Mouse (Mus musculus): ENCODE results near the gene Mark2.
"Not testable (repeated sequence)": the region's sequence is repeated elsewhere in the genome, so short reads cannot be mapped to it uniquely, and the experiment has no call there.

Mark2 gene

GRCm38 (mm10) chr19:7341512-7342397 lies at the start of gene Mark2:
Gene Mark2 (minus strand): TSS chr19:7341860.
- DNase-seq (ENCODE audit: low spot score in 2 of 2): peak; percentile 98 to 99

GRCm38 (mm10) chr19:7388488-7388887 lies 46.8 kb upstream of the Mark2 start:
- no peak for DNase-seq (ENCODE audit: low spot score in 2 of 2)

DNA sequence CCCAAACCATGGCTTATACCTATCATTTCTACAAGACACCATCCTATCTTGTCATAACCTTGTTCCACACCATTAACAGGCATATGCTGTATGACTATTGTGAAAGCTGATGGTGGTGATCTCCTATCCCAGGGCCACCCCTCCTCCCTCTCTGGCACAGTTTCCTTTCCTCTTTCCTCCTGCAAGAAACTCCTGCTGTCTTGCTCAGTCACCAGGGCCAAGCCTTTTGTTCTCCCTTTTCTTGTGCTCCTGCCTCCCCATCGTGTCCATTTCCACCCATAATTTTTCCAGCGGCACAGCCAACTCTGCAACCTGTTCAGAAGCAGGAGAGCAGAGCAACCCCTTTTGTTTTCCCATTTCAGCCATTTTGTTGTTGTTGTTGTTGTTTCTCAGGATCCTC lies 44.4 kb upstream of the Mark2 start:
- DNase-seq (ENCODE audit: low spot score in 2 of 2): no peak

DNA sequence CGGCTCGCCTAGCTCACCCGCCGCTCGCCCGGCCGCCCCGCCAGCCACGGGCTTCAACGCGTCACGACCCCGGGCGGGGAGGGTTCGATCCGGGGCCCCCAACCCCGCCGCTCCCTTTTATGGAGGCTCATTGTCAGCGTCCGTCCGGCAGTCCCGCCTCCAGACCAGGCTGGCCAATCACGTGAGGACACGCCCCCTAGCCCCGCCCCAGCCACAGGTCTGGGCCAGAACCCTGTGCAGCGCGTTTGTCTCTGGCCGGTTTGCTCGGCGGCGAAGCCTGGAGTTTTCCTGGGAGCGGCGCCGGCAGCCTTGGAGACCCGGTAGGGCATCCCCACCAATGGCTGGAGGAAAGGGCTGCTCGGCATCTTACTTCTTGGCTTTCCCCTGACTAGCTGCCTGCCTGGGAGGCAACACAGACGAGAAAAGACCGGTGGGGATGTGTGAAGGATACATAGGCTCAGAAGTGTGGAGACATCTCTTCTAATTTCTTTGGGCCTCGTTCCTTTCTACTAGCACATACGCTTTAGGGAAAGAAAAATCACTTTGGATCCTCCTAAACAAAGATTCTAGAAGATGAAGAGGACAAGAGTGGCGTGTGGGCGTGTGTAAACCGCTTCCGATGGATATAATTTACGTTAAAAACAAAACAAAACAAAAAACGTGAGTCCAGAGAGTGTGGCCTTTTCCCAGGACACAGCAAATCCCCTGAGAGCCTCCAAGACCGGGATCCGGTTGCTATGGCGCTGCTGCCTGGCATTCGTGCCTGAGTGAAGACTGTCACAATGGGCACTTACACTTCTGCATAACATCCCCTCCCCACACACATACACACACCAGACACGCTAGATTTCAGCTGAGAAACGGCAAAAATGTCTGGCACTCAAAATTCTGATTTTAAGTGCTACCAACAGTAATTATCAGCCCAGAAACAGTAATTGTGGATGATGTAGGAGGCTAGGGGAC lies 41.5 kb upstream of the Mark2 start, which contains the start of gene Spindoc:
Spindoc (minus strand) TSS at position 92 of the 963 bp plus-strand sequence.
- peak; percentile 96 to 98 for DNase-seq (ENCODE audit: low spot score in 2 of 2)

DNA sequence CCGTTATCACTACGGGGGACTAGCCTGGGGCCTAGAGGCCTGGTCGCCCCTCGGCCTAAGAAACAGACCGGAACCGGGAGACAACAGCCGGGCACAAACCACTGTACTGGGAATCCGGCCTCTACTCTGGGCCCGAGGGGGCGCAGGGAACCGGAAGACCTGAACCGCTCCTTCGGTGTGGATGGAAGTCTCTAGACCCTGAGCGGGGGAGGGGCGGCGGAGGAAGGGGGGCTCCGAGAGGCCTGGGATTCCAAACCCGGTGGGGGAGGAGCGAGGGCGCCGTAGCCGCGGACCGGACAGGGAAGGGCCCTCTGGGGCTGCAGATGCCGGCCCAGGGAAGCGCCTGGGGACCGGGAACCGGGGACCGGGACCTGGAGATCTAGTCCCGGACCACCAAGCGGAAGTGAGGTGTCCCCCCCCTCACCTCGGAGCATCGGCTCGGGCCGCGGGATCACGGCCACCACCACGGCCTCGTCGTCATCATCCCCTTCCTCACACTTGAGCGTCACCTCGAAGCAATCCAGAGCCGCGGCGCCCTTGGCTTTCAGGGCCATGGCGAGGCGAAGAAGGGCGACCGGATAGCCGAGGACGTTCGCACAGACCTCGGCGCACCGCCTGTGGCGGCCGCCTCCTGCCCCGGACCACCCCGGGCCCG lies 40.7 kb upstream of the Mark2 start:
- DNase-seq (ENCODE audit: low spot score in 2 of 2): peak; percentile 40 to 57

DNA sequence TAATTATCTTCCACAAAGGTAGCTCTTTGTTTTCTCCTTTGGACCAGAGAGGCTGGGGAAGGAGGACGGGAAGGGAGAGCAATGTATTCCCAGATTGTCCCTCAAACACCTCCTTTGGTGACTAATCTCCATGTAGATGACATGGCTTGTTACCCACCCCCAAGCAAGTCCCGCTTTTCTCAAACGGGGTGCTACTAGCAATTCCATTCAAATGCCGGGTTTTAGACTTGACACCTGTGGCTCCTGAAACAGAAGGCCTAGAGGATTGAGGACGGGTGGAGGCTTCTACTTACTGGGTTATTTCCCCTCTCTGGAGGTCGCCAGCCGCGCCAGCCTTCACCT lies 40.2 kb upstream of the Mark2 start:
- peak in 1 of 2 experiments; percentile 6 for DNase-seq (ENCODE audit: low spot score in 2 of 2)

- no peak for DNase-seq (ENCODE audit: low spot score in 2 of 2)
These were observed 36.0 kb upstream of the Mark2 start for GRCm38 (mm10) chr19:7377639-7378038.

DNA sequence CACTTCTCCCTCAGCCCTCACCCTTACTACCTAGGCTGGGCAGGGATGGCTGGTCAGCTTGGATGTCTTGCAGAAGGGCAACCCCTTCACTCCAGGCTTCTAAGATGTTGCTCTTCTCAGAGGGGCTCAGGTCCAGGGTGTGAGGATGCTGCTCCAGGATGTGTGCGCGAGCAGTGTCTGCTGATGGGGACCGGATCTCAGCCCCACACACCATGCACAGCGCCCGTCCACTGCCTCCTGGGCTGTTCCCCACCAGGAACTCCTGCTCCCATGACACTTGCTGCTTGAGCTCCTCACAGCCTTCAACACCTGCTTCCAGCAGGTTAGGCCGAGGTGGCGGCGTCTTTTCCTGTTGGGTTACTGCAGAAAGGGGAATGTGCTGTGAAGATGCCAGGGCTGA lies 32.8 kb upstream of the Mark2 start:
- DNase-seq (ENCODE audit: low spot score in 2 of 2): no peak

- not testable (repeated sequence) for DNase-seq (ENCODE audit: low spot score in 2 of 2)
These were observed 27.8 kb upstream of the Mark2 start for GRCm38 (mm10) chr19:7369469-7369868.

GRCm38 (mm10) chr19:7353636-7354035 lies 12.0 kb upstream of the Mark2 start:
- DNase-seq (ENCODE audit: low spot score in 2 of 2): no peak

DNA sequence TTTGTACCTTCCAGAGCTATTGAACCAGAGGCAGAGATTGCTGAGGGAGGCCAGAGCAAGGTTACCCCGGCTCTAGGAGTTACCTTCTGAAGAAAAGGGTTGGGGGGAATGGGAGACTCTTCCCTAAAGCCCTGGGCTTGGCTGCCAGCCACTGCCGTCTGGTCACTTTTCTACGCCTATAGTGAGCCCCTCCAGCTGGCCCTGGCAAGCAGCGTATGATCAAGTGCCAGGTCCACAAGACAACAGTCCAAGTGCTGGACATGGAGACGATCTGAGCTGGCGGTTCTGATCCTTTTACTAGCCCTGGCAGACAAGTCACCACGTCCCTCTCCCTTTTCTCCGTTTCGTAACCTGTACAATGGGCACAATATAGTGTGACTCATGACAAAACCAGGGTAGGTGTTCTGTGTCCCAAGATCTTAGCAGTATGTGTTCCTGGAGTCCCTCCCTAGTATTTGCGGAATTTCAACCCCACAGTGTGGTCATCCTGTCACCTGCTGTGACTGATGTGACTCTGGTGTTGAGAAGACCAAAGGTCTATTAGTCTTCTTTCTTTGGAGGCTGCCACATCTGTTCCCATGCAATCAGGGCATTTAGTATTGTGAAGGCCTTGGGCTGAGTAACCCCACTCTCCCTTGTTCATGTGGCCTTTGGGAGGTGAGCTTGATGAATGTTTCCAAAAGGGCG lies 11.3 kb upstream of the Mark2 start:
- DNase-seq (ENCODE audit: low spot score in 2 of 2): no peak

GRCm38 (mm10) chr19:7349993-7350392 lies 8.3 kb upstream of the Mark2 start:
- no peak for DNase-seq (ENCODE audit: low spot score in 2 of 2)

GRCm38 (mm10) chr19:7345235-7345755 lies 3.6 kb upstream of the Mark2 start:
- peak in 1 of 2 experiments; percentile 17 for DNase-seq (ENCODE audit: low spot score in 2 of 2)

GRCm38 (mm10) chr19:7342646-7343045 lies 986 bp upstream of the Mark2 start:
- no peak for DNase-seq (ENCODE audit: low spot score in 2 of 2)

DNA sequence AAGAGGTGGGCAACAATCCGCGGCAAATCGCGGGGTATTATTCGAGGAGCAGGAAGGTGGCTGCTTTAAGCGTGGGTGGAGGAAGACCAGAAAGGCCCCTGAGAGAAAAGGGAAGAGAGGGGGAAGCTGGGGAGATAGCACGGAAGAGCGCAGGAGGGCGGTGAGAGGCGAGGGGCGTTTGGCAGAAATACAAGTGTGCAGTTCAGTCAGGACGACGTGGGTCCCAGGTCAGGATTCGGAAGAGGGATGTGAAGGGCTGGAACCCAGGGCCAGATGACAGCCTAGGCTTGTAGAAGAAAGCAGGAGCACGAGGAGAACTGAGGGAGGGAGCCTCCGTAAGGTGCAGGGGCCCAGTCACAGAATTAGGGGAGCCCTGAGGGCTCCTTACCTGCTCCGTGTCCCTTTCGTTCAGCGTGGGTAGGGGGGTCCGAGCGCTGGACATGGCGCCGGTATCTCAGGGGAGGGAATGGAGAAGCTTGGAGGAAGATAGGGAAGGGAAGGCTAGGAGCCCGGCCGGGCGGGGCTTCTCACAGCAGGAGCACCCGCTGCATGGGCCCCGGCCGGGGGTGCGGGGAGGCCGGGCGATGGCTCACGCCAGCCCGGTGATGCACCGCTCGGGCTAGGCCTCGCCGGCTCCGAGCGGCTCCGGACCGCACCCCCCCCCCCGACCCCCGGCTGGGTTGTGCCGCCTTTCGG lies 732 bp downstream of the Mark2 start:
- DNase-seq (ENCODE audit: low spot score in 2 of 2): no peak

DNA sequence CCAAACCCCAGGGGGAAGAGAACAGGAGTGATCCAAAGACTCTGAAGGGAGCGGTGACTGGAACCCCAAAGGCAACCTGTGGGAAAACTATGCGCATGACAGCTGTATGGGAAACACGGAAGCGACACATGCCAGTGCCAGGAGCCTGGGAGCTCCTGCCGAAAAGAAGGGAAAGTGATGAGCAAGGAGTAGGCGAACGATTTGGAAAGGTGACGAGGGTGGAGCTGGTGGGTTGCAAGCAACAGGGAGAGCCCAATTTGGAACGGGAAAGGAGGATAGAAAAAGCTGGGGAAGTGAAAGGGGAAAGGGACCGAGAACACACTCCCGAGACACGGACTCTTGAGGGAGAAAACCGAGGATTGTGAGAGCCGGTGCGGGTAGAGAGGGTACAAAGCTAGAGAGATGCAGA lies 1.3 kb downstream of the Mark2 start:
- peak; percentile 21 to 25 for DNase-seq (ENCODE audit: low spot score in 2 of 2)

DNA sequence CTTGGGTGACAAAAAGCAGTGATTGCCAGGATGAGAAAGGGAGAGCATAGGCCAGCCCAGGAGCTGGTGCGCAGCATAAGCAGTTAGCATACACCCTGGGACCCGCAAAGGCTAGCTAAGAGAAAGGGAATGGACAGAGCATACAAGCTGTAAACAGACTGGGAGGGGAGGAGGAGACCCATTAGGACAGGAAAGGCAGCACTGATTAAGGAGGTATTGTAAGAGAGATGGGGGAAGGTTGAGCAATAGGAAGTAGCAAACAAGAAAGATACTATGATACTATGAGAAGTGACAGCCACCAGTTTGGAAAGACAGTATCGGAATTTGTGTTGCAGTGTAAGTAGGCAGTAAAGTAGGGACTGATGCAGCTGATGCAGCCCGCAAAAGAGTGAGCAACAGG lies 1.8 kb downstream of the Mark2 start:
- no peak for DNase-seq (ENCODE audit: low spot score in 2 of 2)

DNA sequence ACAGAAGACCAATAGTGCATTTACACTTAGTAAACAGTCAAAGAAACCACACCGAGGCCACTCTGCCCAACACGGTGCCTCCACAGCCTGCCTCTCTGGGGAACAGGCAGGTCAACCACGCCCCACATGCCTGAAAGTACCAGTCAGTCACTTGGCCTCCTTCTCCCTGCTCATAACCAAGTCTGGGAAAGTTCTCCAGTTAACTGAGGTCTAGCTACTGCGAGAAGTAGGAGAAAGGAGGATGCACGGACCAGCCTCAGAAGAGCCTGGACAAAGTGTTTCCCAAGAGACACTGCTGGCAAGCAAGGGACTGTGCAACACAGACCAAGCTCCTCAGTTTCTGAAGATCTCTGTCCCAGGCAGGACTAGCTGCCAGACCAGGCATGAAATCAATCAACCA lies 2.6 kb downstream of the Mark2 start:
- peak; percentile 37 to 57 for DNase-seq (ENCODE audit: low spot score in 2 of 2)

GRCm38 (mm10) chr19:7337781-7338342 lies 3.8 kb downstream of the Mark2 start:
- no peak for DNase-seq (ENCODE audit: low spot score in 2 of 2)

DNA sequence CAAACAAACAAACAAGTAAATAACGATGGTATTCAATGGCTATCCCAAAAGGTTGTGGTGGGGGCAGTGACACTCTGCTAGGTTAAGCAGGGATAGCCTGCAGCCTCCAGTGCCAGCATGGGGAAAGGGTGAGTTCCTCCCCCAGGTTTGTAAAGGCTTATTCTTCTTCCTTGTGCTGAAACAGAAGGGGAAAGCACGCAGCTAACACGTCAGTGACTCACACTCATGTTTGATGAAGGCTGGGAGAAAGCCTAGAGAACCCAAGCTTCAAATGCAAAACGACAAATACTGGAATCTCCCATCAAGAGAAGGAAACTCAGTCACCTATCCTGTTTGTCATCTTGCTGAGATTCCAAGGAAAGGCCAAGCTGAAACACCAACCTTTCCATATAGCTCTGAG lies 6.0 kb downstream of the Mark2 start:
- DNase-seq (ENCODE audit: low spot score in 2 of 2): no peak

All from heart, adult 9 months (tissue).